In the genomic region with DNA sequence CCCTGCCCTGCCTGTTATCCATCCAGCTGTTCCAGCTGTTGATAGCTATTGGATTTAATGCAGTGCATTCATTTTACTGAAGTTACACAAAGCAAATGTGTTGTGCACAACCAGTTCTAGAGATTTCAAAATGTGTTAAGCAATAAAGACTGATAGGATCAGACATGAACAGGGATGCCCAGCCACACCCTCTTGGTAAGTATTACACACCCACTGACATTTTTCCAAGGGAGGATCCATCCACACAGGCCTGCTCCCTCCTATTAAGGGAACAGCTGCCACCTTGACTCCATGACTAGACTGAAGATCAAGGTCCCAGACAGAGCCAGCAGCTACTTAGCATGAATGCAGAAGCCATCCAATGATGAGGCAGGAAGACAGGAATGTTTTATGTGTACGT, we compare ENCODE assay signal across 20 mouse cellular contexts.
"Had no signal": no experiment of that assay in that cellular context is flagged by ENCODE, and none has a peak within 500 bp of the region (broad histone marks: within the 10 kb centered on the region; RNA-seq: fewer than 3 reads in every experiment).

No protein-coding gene starts in this region.

- H3K4me2 ChIP-seq: kidney, embryonic 15.5 days; limb, embryonic 12.5 days; limb, embryonic 15.5 days; liver, embryonic 11.5 days; lung, embryonic 14.5 days; midbrain, embryonic 12.5 days; midbrain, embryonic 15.5 days; neural tube, embryonic 13.5 days; stomach, embryonic 15.5 days had no signal

- ATAC-seq: liver, postnatal 0 days; lung, postnatal 0 days; midbrain, embryonic 15.5 days had no signal

- H3K36me3 ChIP-seq: kidney, embryonic 15.5 days; limb, embryonic 12.5 days; limb, embryonic 15.5 days; midbrain, embryonic 12.5 days; stomach, embryonic 15.5 days had no signal

- H3K4me3 ChIP-seq: kidney, embryonic 15.5 days; limb, embryonic 12.5 days; limb, embryonic 15.5 days; midbrain, embryonic 12.5 days; midbrain, embryonic 15.5 days; neural tube, embryonic 13.5 days; stomach, embryonic 15.5 days had no signal

- H3K9ac ChIP-seq: kidney, embryonic 15.5 days; limb, embryonic 12.5 days; limb, embryonic 15.5 days; liver, embryonic 14.5 days; liver, postnatal 0 days; lung, embryonic 14.5 days; midbrain, embryonic 12.5 days; midbrain, embryonic 15.5 days; neural tube, embryonic 13.5 days; stomach, embryonic 15.5 days had no signal

- H3K27me3 ChIP-seq: kidney, embryonic 15.5 days; limb, embryonic 12.5 days; midbrain, embryonic 15.5 days; neural tube, embryonic 13.5 days; stomach, embryonic 15.5 days had no signal

- DNase-seq: kidney, adult 8-10 months; kidney, postnatal 10 days; kidney, postnatal 36 days; left cerebral cortex, postnatal 4 days; liver, postnatal 0 days; lung, embryonic 14.5 days; right cerebral cortex, postnatal 14 days; spleen, adult 18-20 months; thymus, adult 18-20 months had no signal

- H3K27ac ChIP-seq: kidney, embryonic 15.5 days; limb, embryonic 12.5 days; limb, embryonic 15.5 days; liver, embryonic 14.5 days; macrophage; midbrain, embryonic 12.5 days; midbrain, embryonic 15.5 days; neural tube, embryonic 13.5 days; stomach, embryonic 15.5 days had no signal

- H3K9me3 ChIP-seq: kidney, embryonic 15.5 days; limb, embryonic 12.5 days; limb, embryonic 15.5 days; midbrain, embryonic 12.5 days; midbrain, embryonic 15.5 days; neural tube, embryonic 13.5 days; stomach, embryonic 15.5 days had no signal
